Mouse (Mus musculus) adrenal gland, postnatal 4 days (tissue): ENCODE results near the gene Nsf. TPM values are rescaled to one million over a fixed set of nuclear protein-coding genes. Genes with fewer than 3 reads are reported as not detected.
"Not testable (repeated sequence)": the region's sequence is repeated elsewhere in the genome, so short reads cannot be mapped to it uniquely, and the experiment has no call there.

Source experiments
- DNase-seq, 2 experiments: peaks; one replicate each; pipeline ENCODE4 v3.0.0; 2021 to 2022; ENCODE audit warnings: low spot score in 2 of 2, mixed read lengths in 2 of 2
- total RNA-seq, 2 experiments: library from RNA; stranded (reverse); gene quantifications; 2 replicates each; pipeline ENCODE4 v1.2.3; 2021

Nsf gene
- total RNA-seq, 2 experiments from 2014 or later, result 96.6 to 99.5 TPM

DNA sequence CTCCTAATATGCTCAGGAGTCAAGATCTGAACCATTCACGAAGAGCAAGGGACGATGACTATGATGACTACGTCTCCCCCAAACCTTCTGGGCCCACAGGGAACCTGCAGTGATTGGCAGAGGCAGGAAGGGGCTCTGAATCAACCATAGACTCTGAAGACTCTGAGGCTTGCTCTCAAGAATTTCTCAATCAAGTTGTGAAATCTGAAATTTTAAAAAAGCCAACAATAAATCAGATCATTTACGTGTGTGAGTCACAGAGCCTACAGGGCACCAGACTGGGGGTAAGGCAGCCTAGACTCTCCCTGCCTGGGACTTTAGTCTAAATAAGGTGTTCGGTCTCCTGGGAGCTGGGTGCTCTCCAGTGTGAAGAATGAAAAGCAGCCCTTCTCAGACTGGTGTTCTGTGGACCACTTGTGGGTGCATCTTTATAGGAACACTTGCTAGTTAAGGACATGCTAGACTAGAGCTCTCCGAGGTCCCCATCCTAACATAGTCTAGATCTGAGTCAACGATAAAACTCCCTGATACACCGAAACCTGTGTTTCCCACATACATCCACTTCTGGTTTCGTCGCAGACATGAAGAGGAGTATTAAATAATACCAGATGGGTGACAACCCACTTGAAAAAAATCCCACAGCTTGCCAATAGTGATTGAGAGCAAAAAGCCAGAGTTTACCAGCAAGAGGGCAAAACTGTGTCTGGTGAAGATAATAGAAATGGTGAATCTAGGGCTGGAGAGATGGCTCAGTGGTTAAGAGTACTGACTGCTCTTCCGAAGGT lies 56.7 kb downstream of the Nsf start:
- DNase-seq, result no peak

DNA sequence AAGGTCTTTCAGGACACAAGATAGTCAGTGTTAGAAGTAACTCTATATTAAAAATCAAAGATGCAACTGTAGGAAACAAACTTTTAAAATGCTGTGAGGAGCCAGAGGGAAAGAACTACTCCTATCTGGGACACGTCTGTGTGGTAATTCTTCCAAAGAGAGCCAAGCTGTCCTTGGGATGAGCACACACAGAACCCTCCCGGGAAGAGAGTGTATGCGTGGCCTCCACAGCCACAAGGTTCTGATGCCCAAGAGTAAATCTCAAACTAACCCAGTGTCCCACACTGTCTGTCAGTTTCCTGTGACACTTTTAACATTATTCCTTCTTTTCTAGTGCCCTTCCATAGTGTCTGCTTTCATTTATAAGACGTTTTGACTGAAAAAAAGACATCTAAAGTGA lies 57.8 kb downstream of the Nsf start:
- DNase-seq, result no peak

GRCm38 (mm10) chr11:103892831-103893230 lies 61.0 kb downstream of the Nsf start:
- no peak for DNase-seq

DNA sequence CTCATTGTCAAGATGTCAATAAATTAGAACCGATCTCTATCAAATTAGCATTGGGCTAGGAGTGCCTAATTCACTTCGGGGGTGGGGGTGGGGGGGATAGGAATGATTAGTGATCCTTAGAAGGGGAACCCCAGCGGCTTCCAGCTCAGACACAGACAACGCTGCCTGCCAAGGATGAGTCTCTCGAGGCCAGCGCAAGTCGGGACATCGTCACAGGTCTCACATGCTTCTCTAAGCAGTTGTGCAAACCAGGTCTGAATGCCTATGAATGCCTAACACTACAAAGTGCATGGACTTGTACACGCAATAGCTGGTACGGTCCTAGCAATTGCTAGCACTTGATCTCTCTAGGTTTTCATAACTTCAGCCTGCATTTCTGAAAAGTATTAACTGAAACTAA lies 62.1 kb downstream of the Nsf start:
- DNase-seq, result no peak

- no peak for DNase-seq
These were observed 63.3 kb downstream of the Nsf start for GRCm38 (mm10) chr11:103890337-103891186.

DNA sequence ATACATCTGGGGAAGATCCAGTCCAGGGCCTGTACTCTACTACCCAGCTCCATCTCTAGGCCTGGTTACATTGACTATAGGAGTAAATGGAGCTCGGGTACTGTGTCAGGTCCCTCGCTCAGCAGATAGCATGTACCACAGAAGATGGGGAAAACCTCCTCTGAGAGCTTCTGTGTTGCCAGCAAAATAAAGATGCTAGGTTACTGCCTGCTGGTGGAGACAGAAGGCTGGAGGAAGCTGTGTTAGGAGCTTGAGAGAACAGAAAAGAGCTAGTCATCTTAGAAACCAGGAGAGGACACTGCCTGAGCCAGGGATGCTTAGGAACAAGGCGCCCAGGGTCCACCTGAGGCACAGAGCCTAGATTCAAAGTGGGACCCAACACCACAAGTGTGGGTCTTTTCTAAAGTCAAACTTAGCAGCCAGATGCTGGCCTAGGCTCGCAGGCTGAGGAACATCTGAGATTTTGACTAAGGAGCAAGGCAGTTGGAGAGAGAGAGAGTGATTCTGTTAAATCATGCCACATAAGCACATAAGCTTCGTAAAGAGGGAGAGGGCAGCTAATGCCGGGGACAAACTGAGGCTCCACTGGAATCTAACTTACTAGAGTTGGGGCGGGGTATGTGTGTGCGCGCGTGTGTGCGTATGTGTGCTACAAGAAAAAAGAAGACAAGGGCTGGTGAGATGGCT lies 66.0 kb downstream of the Nsf start:
- no peak for DNase-seq

DNA sequence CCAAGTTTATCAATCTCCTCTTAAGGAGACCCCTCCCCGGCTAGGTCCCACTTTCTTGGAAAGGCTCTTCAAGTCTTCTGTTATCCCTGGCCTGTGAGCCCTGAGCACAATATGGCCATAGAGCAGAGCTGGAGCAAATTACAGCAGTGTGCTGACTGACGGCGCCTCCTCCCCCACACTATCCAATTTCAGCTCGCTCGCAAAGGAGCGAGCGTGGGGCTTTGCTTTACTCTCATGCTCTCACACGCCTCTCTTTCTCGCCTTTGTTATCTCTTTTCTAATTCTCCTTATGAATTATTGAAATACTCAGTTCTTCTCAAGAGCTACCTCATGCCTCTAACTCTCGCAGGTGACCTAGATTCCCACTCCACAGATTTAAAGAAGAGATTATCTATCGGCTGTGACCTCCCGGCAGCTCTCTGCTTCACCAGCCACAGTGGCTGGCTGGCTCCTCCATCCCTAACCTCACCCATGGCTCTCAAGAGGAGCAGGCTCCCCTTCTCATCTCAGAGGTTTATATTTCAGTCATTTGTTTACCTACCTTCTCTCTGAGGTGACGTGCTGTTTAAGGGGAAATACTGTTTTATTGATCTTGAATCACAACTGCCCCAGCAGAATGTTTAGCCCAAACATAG lies 69.0 kb downstream of the Nsf start:
- no peak for DNase-seq

DNA sequence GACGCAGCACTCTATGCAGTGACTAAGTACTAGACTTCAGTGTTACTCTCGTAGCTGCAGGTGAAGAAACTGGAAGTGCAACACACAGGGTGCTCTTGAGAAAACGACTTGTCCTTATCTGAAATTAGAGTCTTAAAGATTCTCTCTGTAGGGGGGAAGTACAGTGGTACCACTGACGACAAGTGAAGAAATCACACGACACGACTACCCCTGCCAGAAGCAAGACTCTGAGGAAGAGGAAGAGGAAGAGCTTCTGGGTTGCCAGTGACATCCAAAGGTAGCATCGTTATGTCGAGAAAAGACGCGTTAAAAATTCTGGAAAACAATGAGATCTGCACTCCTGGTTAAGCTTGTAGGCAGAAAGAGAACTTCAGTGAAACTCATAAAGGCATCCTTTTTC lies 70.1 kb downstream of the Nsf start:
- no peak for DNase-seq

DNA sequence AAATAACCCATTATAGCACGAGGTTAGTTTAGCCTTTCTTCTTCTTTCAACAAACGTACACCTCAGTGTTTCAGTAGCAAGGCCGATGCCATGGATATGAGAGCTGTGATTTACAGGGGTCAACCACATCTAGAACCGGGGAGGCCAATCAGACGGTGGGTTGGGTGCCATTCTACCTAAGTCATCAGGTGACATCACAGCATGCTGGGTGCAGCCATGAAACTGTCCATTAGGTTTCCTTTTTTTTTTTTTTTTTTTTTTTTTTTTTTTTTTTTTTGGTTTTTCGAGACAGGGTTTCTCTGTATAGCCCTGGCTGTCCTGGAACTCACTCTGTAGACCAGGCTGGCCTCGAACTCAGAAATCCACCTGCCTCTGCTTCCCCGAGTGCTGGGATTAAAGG lies 74.4 kb downstream of the Nsf start:
- not testable (repeated sequence) for DNase-seq

- DNase-seq, result no peak
These were observed 75.4 kb downstream of the Nsf start for GRCm38 (mm10) chr11:103878441-103878840.

GRCm38 (mm10) chr11:103870352-103870751 lies 83.5 kb downstream of the Nsf start:
- DNase-seq, result no peak

- DNase-seq, result no peak
These were observed 86.2 kb downstream of the Nsf start for GRCm38 (mm10) chr11:103867702-103868101.

DNA sequence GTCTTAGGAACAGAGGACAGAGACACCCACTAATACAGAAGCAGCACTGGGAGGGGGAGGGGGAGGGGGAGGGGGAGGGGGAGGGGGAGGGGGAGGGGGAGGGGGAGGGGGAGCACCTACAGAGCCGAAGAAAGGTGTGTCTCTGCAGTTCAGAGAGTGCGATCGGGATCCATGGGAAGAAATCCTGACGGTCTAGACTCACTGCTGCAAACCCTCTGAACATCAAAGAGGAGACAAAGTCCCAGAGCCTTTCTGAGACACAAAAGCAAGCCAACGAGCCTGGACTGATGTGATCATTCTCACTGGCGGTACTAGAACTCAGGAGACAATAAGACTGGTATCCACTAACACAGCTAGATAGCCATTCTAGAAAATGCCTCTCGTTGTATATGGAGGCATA lies 88.5 kb downstream of the Nsf start:
- DNase-seq, result no peak

DNA sequence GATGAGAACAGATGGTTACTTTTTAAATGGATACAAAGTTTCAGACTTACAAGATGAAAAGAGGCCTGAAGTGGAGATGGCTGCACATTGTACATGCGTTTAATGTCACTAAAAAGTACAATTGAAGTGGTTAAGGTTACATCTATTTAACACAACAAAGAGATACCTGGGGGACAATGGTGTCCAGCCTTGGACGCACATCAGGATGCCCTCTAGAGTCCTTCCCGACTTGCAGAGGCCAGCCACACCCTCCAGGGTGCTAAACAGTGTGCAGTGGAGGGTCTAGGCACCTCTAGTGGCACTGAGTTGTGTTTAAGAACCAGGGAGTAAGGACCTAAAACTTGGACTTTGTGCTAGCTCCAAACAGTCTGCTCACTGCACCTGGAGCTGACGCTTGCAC lies 89.4 kb downstream of the Nsf start:
- DNase-seq, result no peak

GRCm38 (mm10) chr11:103862951-103863350 lies 90.9 kb downstream of the Nsf start:
- no peak for DNase-seq

DNA sequence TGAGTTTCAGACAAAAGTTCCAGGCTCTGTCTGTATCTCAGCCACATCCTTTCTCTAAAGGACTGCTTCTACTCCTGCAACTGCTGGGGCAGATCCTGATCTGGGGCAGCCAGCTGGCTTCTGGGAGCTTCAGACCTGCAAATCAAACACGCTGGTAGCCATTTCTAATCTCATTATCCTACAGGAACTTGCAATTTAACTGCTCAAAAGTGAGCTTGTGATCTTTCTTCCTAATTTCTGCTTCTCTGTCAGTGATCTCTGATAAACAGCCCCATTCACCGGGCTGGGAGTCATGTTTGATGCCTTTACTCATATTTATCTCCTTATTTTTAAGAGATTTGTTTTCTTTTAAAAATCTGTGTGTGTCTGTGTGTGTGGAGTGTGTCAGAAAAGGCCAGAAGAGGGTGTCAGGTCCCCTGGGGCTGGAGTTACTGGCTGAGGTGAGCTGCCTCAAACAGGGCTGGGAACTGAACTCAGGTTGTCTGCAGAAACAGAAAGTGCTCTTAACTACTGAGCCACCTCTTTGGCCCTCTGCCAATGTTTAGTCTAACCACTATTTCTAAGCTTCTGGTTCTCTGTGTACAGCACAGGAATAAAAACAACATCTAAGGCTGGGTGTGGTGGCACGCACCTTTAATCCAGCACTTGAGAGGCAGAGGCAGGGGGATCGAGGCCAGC lies 93.8 kb downstream of the Nsf start:
- DNase-seq, result no peak

DNA sequence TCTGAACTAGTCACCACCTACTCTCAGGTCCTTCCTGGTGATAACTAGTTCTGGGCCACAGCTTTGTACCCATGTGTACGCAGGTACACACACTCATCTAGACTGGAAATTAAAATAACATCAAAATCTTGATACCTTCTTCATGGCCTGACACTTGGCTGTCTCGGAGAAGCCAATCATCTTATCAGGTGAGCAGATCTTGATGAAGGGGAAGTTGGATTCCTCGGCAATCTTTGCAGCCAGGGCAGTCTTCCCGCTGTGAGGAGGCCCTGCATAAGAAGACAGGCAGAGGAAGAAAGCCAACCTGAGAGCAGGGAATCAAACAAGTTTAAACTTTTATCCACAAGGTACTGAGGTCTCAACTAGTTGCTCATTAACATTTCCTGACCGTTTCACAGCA lies 95.1 kb downstream of the Nsf start:
- DNase-seq, result no peak

GRCm38 (mm10) chr11:103856641-103857040 lies 97.2 kb downstream of the Nsf start:
- DNase-seq, result no peak

DNA sequence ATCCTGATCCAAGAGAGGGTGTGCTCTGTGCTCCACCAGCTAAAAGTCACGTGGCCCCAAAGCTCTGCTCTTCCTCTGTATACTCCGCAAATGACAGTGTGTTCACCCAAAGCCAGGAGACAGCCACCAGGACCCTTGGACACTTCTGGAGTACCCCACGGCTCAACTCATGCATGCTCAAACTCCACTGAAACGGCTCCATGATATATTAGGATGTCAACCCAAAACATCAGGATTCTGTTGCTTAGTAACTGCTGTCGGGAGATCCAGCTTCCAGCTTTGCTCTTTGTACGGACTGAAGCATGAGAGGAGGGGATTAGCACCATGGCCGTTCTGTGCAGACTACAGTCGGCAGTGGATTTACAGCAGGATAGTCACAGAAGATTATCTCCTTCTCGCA lies 99.6 kb downstream of the Nsf start:
- DNase-seq, result no peak

GRCm38 (mm10) chr11:103853284-103853920 lies 100.5 kb downstream of the Nsf start:
- no peak for DNase-seq
